Mouse (Mus musculus): ENCODE measurements around the gene Wrnip1.

Wrnip1 gene

GRCm38 (mm10) chr13:32801693-32802221, at the start of gene Wrnip1:
Gene Wrnip1 (plus strand): TSS chr13:32802038.
- peak; percentile 100 for DNase-seq

GRCm38 (mm10) chr13:32752066-32752657, 49.7 kb upstream of the Wrnip1 start:
- DNase-seq = no peak

- DNase-seq = peak; percentile 4
Measured at GRCm38 (mm10) chr13:32759036-32759435, 42.8 kb upstream of the Wrnip1 start.

GRCm38 (mm10) chr13:32760795-32761194, 41.0 kb upstream of the Wrnip1 start:
- no peak for DNase-seq

GRCm38 (mm10) chr13:32763141-32763540, 38.7 kb upstream of the Wrnip1 start:
- DNase-seq = no peak

- no peak for DNase-seq
Measured at GRCm38 (mm10) chr13:32764448-32764847, 37.4 kb upstream of the Wrnip1 start.

GRCm38 (mm10) chr13:32768104-32768503, 33.7 kb upstream of the Wrnip1 start:
- peak; percentile 49 for DNase-seq

- peak; percentile 23 for DNase-seq
Measured at GRCm38 (mm10) chr13:32769960-32770359, 31.9 kb upstream of the Wrnip1 start.

GRCm38 (mm10) chr13:32775889-32776288, 25.9 kb upstream of the Wrnip1 start:
- DNase-seq = no peak

GRCm38 (mm10) chr13:32776350-32776749, 25.5 kb upstream of the Wrnip1 start:
- no peak for DNase-seq

GRCm38 (mm10) chr13:32778861-32779260, 23.0 kb upstream of the Wrnip1 start:
- DNase-seq = no peak

GRCm38 (mm10) chr13:32783055-32783454, 18.8 kb upstream of the Wrnip1 start:
- DNase-seq = no peak

- no peak for DNase-seq
Measured at GRCm38 (mm10) chr13:32783816-32784215, 18.0 kb upstream of the Wrnip1 start, which contains the start of gene Mylk4. Gene Mylk4 (minus strand): TSS chr13:32783954.

GRCm38 (mm10) chr13:32787584-32787983, 14.3 kb upstream of the Wrnip1 start:
- DNase-seq = no peak

- DNase-seq = no peak
Measured at GRCm38 (mm10) chr13:32789781-32790180, 12.1 kb upstream of the Wrnip1 start.

GRCm38 (mm10) chr13:32794619-32795018, 7.2 kb upstream of the Wrnip1 start:
- no peak for DNase-seq

- DNase-seq = no peak
Measured at GRCm38 (mm10) chr13:32795166-32795565, 6.7 kb upstream of the Wrnip1 start.

- peak; percentile 3 for DNase-seq
Measured at GRCm38 (mm10) chr13:32797085-32797484, 4.8 kb upstream of the Wrnip1 start.

- peak; percentile 15 for DNase-seq
Measured at GRCm38 (mm10) chr13:32799131-32799530, 2.7 kb upstream of the Wrnip1 start.

- DNase-seq = peak; percentile 6
Measured at GRCm38 (mm10) chr13:32800859-32801258, 979 bp upstream of the Wrnip1 start.

- DNase-seq = peak; percentile 79
Measured at GRCm38 (mm10) chr13:32802259-32803081, 632 bp downstream of the Wrnip1 start, which contains the start of gene D930007J09Rik. Gene D930007J09Rik (minus strand): TSS chr13:32802849.

GRCm38 (mm10) chr13:32803701-32804345, 2.0 kb downstream of the Wrnip1 start:
- DNase-seq = no peak

- peak; percentile 88 for DNase-seq
Measured at GRCm38 (mm10) chr13:32806820-32807219, 5.0 kb downstream of the Wrnip1 start.

Data from retina, postnatal 1 day (tissue).